18 mouse cellular contexts compared by ENCODE assay signal in the genomic region with DNA sequence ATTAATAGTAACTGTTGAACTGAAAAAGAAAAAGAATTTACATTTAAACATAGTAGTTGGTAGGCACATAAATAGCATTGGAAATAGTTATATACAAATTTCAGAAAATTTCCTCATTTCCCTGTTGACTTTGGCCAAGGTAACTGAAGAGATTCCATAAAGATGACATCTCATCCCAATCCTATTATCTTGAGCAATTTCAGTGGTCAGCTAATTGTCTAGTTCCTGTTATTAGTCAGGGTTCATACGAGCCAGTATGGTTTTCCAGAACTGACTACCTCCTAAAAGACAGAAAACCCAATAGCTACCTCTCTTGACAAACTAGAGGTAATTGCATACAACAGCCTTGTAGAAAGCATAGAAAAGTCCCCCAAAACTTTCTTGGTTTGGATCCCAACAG.
"Had no signal": no experiment of that assay in that cellular context is flagged by ENCODE, and none has a peak within 500 bp of the region (broad histone marks: within the 10 kb centered on the region; RNA-seq: fewer than 3 reads in every experiment).

No protein-coding gene starts in this region.

- H3K4me2 ChIP-seq: lung, embryonic 14.5 days; midbrain, embryonic 11.5 days; midbrain, embryonic 13.5 days; midbrain, embryonic 15.5 days; neural tube, embryonic 13.5 days; neural tube, embryonic 15.5 days had no signal

- H3K4me3 ChIP-seq: megakaryocyte, embryonic 14.5 days; midbrain, embryonic 13.5 days; midbrain, embryonic 15.5 days; neural tube, embryonic 13.5 days; neural tube, embryonic 15.5 days had no signal

- H3K36me3 ChIP-seq: midbrain, embryonic 13.5 days; midbrain, embryonic 15.5 days; neural tube, embryonic 13.5 days; neural tube, embryonic 15.5 days had no signal

- DNase-seq: lung, adult 18-20 months; lung, embryonic 14.5 days; lung, postnatal 10 days; lung, postnatal 4 days; retina, postnatal 1 day; right cerebral cortex, adult 18-20 months; right cerebral cortex, postnatal 25 days; right cerebral cortex, postnatal 4 days; spleen, adult 18-20 months; thymus, adult 18-20 months; thymus, postnatal 14 days; thymus, postnatal 36 days had no signal

- H3K27me3 ChIP-seq: megakaryocyte, embryonic 14.5 days; midbrain, embryonic 13.5 days; midbrain, embryonic 15.5 days; neural tube, embryonic 13.5 days; neural tube, embryonic 15.5 days had no signal

- ATAC-seq: midbrain, embryonic 13.5 days; midbrain, embryonic 15.5 days had no signal
